Mouse (Mus musculus) stomach, postnatal 0 days (tissue): Measurements from ENCODE around the gene Ces1a.

ENCODE experiments used
- CTCF ChIP-seq: IDR thresholded peaks from 2 replicates; pipeline ENCODE4 v1.5.1; 2016; ENCODE audit warnings: antibody characterized with exemption, low read depth, mild to moderate bottlenecking, moderate library complexity
- EP300 ChIP-seq: optimal IDR thresholded peaks from 2 replicates; pipeline ENCODE3; 2016; ENCODE audit warnings: antibody characterized with exemption

GRCm38 (mm10) chr8:93048092-93048491 lies at the start of gene Ces1a:
- TF ChIP-seq CTCF (no peak), EP300 (no peak)
